Mouse (Mus musculus) neutrophil, adult 5-6 weeks (primary cell): ENCODE results near the gene Chst8. TPM values are rescaled to one million over a fixed set of nuclear protein-coding genes. Genes with fewer than 3 reads are reported as not detected.

Experiments
- ATAC-seq: fragments of 151-379, 151-347 bp; 2 replicates; pipeline ENCODE4 v1.8.0; 2017; ENCODE audit warnings: mild to moderate bottlenecking, moderate TSS enrichment; ENCODE audit not compliant: insufficient number of reproducible peaks, poor library complexity, low FRiP score, severe bottlenecking; ENCODE audit errors: extremely low read depth
- total RNA-seq: library from RNA; stranded (forward); fragments of 200-1000 nt; gene quantifications from 2 replicates; pipeline ENCODE4 v1.2.3, GENCODE M21; 2017

Gene Chst8
- total RNA-seq, 1 experiment from 2014 or later = not detected

GRCm38 (mm10) chr7:34685176-34685575 lies 127.3 kb downstream of the Chst8 start:
- no peak for ATAC-seq

GRCm38 (mm10) chr7:34680771-34681421 lies 131.6 kb downstream of the Chst8 start:
- no peak for ATAC-seq

GRCm38 (mm10) chr7:34679886-34680285 lies 132.6 kb downstream of the Chst8 start:
- no peak for ATAC-seq

GRCm38 (mm10) chr7:34675831-34676514 lies 136.5 kb downstream of the Chst8 start:
- ATAC-seq = no peak

- ATAC-seq = no peak
Observed at GRCm38 (mm10) chr7:34675120-34675790, 137.3 kb downstream of the Chst8 start.

GRCm38 (mm10) chr7:34672916-34673315 lies 139.6 kb downstream of the Chst8 start:
- no peak for ATAC-seq

GRCm38 (mm10) chr7:34671911-34672310 lies 140.6 kb downstream of the Chst8 start:
- ATAC-seq = peak; percentile 58

GRCm38 (mm10) chr7:34670778-34671177 lies 141.7 kb downstream of the Chst8 start:
- no peak for ATAC-seq

- ATAC-seq = no peak
Observed at GRCm38 (mm10) chr7:34669336-34669735, 143.2 kb downstream of the Chst8 start.

- ATAC-seq = no peak
Observed at GRCm38 (mm10) chr7:34667874-34668273, 144.6 kb downstream of the Chst8 start.

GRCm38 (mm10) chr7:34663145-34663544 lies 149.4 kb downstream of the Chst8 start:
- ATAC-seq = no peak

- no peak for ATAC-seq
Observed at GRCm38 (mm10) chr7:34662227-34662626, 150.3 kb downstream of the Chst8 start.

GRCm38 (mm10) chr7:34659386-34660085 lies 153.0 kb downstream of the Chst8 start:
- no peak for ATAC-seq

- no peak for ATAC-seq
Observed at GRCm38 (mm10) chr7:34656632-34657031, 155.9 kb downstream of the Chst8 start, which contains the start of gene Kctd15. Gene Kctd15, minus strand, starts transcription at chr7:34656732.

- ATAC-seq = no peak
Observed at GRCm38 (mm10) chr7:34655086-34655839, 157.2 kb downstream of the Chst8 start.

- ATAC-seq = no peak
Observed at GRCm38 (mm10) chr7:34654441-34655085, 157.9 kb downstream of the Chst8 start.

- no peak for ATAC-seq
Observed at GRCm38 (mm10) chr7:34653731-34654440, 158.6 kb downstream of the Chst8 start.
